Mouse (Mus musculus) skeletal muscle tissue, adult 2 months (tissue): ENCODE results near the gene BC052040.

Experiments used
- DNase-seq: peaks from one replicate; pipeline ENCODE4 v3.0.0-alpha.2; 2012; ENCODE audit warnings: low read depth, low spot score

BC052040 gene

DNA sequence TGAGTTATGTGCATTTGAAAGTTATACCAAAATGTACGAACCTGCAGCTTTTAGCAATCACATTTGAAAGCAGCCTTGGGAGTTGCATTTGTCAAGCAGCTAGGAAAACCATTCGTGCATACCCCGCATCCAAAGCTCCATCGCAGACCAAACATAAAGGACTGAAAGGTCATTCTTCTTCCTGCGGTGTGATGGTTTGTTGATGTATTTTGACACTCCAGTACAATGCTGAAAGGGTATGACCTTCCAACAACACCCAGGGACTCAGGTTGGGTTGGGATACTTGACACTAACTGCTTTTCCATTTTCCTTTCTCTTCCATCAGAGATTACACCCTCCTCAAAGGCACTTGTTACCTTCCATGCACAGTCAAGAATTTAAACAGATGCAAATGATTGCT lies 121.1 kb downstream of the BC052040 start:
- no peak for DNase-seq

DNA sequence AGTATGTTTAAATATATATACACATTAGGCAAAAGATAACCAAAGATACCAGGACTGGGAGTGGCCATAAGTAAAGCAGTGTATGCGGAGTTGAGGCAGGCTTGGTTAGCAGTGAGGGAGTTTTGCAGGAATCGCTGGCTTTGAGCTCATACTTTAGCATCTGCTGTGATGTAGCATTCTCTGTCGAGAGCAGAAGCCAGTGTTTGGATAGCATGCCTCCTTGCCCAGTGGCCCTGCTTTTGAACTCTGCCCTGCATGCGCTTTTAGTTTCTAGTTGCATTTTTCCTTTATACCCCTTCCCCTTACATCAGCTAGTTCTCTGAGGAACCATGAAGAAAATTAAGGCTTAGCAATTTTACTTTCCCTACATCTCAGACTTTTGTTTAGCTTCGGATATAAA lies 136.0 kb downstream of the BC052040 start:
- DNase-seq: no peak

GRCm38 (mm10) chr2:115717980-115718379 lies 136.5 kb downstream of the BC052040 start:
- DNase-seq: no peak

DNA sequence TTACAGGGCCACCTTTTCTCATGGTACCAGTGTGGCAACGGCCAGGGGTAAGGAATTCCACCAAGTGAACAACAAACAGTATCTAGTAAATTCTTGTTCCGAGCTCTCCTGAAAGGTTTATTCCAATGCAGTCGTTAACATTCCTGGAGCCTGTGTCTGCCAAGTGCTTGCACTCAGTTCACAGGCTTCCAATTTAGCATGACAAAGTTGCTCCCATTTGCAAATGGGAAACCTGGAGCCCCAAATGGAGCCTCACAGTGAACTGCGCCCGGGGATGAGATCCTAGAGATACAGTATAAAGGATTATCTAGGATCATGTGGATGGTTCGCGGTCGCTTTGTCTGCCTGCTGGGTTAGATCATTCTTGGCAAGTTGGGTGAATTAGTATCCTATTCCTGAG lies 141.9 kb downstream of the BC052040 start:
- DNase-seq: no peak

- DNase-seq: no peak
These were observed 142.7 kb downstream of the BC052040 start for GRCm38 (mm10) chr2:115724216-115724615.

DNA sequence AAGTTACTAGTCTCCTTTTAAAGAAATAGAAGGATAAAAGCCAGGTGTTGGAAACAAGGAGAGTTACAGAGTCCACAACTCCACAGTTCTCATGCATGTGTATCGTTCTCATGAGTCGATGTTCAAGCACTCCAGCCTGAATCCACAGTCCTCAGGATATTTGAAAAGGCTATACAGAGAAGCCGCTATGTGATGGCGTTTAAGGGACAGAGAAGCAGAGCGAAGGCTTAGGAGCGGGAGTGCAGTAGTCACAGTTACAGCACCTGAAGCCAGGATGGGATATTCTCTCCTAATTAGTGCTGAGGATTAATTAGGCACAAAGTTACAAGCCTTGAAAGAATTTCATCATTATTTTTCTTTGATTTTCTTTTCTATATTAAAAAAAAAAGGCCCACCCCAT lies 143.2 kb downstream of the BC052040 start:
- no peak for DNase-seq

GRCm38 (mm10) chr2:115725503-115725902 lies 144.0 kb downstream of the BC052040 start:
- no peak for DNase-seq

- no peak for DNase-seq
These were observed 144.4 kb downstream of the BC052040 start for GRCm38 (mm10) chr2:115725926-115726325.

- DNase-seq: no peak
These were observed 145.3 kb downstream of the BC052040 start for GRCm38 (mm10) chr2:115726806-115727205.

GRCm38 (mm10) chr2:115728627-115729026 lies 147.1 kb downstream of the BC052040 start:
- no peak for DNase-seq

DNA sequence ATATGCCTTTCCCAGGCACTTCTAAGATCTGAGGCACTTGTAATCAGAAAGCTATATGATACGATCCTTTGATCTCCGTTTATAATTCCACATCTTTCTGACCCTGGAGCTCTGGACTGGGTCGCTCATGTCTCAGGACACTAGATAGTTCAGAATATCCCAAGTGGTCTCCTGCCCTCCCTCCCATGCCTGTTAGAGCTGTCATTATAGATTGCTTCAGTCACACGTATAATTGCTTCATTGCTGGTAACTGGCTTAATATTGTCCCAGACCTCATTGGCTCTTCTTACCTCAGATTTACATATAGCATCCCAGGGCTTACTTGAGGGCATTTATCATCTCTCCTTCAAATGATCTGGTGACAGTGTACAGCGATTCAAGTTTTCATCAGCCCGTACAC lies 149.0 kb downstream of the BC052040 start:
- DNase-seq: no peak

GRCm38 (mm10) chr2:115731171-115731570 lies 149.7 kb downstream of the BC052040 start:
- DNase-seq: no peak

GRCm38 (mm10) chr2:115732572-115732971 lies 151.1 kb downstream of the BC052040 start:
- no peak for DNase-seq

GRCm38 (mm10) chr2:115733017-115733692 lies 151.6 kb downstream of the BC052040 start:
- DNase-seq: no peak

GRCm38 (mm10) chr2:115734850-115735249 lies 153.3 kb downstream of the BC052040 start:
- DNase-seq: peak; percentile 11

- DNase-seq: no peak
These were observed 154.9 kb downstream of the BC052040 start for GRCm38 (mm10) chr2:115736416-115736815.

GRCm38 (mm10) chr2:115737966-115738365 lies 156.4 kb downstream of the BC052040 start:
- DNase-seq: no peak

DNA sequence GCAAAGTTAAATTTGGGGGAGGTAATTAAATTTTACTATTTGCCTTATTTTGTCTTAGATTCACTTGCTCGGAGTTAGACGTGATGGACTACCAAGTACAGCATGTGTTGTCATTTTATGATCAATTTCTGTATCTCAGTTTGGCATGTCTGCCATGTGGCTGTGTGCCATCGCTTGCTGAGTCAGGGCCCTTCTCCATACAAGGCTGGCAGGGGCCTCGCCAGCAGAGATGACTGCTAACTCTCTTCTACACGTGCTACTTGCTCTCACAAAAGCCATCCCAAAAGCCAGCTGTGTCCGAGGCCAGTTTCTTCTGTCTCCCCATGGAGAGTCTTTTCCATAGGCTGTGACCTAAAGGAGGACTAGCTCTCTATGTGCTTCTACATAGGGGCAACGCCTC lies 160.5 kb downstream of the BC052040 start:
- DNase-seq: no peak

- no peak for DNase-seq
These were observed 166.1 kb downstream of the BC052040 start for GRCm38 (mm10) chr2:115747639-115748038.

DNA sequence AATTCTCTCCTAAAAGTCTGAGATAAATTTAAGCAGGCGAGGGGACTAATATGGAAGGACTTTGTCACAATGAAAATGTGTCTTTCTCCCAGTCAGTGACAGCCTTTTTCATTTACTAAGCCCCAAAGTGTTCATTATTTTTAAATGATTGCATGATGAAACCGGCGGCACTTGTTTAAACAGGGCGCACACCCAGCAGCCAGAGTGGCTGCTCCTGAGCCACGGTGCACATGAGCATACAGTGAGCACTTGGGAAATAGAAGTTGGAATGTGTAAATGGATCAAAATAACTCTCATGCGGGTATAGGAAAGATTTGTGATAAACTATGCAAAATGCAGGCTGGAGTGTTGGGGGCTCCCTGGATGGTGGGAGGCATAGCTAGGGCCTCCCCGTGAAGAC lies 169.7 kb downstream of the BC052040 start:
- no peak for DNase-seq

- DNase-seq: no peak
These were observed 176.2 kb downstream of the BC052040 start for GRCm38 (mm10) chr2:115757685-115758084.

DNA sequence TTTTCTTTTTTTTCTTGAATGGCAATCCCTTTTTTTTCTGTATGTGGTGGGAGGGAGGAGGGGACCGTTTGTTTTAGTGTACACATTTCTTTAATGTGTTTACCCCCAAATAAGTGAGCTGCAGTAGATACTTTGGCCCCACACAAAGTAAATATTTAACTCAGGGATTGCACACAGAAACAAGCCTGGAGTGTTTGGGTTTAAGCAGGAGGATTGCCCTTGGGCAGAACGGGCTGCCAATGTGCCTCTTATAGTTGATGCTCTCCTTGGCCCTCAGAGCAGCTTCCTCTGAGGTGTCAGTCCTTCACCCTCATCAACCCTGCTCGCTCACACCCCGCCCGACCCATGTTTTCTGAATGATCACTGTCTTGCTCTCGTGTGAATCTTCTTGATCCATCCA lies 177.0 kb downstream of the BC052040 start:
- DNase-seq: no peak

DNA sequence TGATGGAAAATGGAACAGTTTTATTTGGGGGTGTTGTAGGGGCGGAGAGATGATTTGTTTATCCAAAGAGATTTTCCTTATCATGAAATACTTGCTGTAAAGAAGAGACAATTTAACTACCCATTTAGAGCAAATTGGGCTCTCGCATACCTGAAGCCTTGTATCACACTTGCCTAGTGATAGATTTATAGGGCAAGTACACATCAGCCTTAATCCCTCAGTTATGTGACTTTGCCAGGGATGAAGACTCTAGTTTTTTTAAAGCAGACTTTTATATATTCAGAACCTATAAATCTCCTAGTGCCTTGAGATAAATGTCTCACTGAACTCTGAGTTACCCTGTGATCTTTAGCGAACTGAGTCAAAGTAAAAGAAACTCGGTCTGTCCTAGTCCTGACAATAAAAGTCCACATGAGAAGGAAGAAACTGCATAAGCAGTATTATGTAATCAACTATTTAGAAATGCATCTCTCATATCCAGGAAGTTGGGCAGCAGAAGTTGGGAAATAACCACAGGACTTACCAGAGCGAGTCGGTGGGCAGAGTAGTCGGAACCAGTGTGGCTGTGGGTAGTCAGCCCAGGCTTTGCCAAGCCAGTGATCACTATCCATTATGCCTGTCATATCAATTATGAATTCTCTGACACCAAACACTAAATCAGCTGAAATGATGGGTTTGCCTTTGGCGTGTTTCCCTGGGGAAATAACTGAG lies 183.2 kb downstream of the BC052040 start:
- peak; percentile 18 for DNase-seq
